Mouse (Mus musculus): ENCODE data around the gene Bcl2. TPM values are rescaled to one million over a fixed set of nuclear protein-coding genes. Genes with fewer than 3 reads are reported as not detected.
"Not testable (repeated sequence)": the region's sequence is repeated elsewhere in the genome, so short reads cannot be mapped to it uniquely, and the experiment has no call there.

Bcl2 gene
- polyA plus RNA-seq, 1 experiment from 2014 or later = 10.1 TPM

- no peak overlapping the region for H3K4me2 ChIP-seq (ENCODE audit: low read depth, severe bottlenecking)
- no peak overlapping the region for H3K27ac ChIP-seq (replicated peaks; ENCODE audit: low read depth, low read length)
- WGBS = 88% methylated on average over 6 of the region's 6 CpGs
- H3K4me1 ChIP-seq (ENCODE audit: control insufficient read depth, insufficient read depth, low read length) = no peaks in the 10 kb centered on the region
- peaks cover 2% of the 10 kb centered on the region; the same call in 1 of the 2 replicates for H3K36me3 ChIP-seq (ENCODE audit: control insufficient read depth, insufficient read depth, low read length)
- no peaks in the 10 kb centered on the region for H3K9me3 ChIP-seq (ENCODE audit: control insufficient read depth, low read length)
- no peak for ATAC-seq (ENCODE audit: insufficient number of reproducible peaks, low FRiP score, low TSS enrichment, low read depth)
- H3K9ac ChIP-seq (ENCODE audit: low read length) = no peak overlapping the region
- H3K4me3 ChIP-seq (ENCODE audit: low read depth, low read length) = no peak overlapping the region
- no peaks in the 10 kb centered on the region for H3K27me3 ChIP-seq (ENCODE audit: control insufficient read depth, insufficient read depth, low read length)
- no peak for DNase-seq (ENCODE audit: low spot score)
Observed at GRCm38 (mm10) chr1:106748555-106749315, 34.7 kb upstream of the Bcl2 start.

- H3K4me2 ChIP-seq (ENCODE audit: low read depth, severe bottlenecking) = no peak overlapping the region
- no peaks in the 10 kb centered on the region for H3K9me3 ChIP-seq (ENCODE audit: control insufficient read depth, low read length)
- H3K27me3 ChIP-seq (ENCODE audit: control insufficient read depth, insufficient read depth, low read length) = no peaks in the 10 kb centered on the region
- DNase-seq (ENCODE audit: low spot score) (no peak), ATAC-seq (ENCODE audit: insufficient number of reproducible peaks, low FRiP score, low TSS enrichment, low read depth) (no peak)
- WGBS = 57% methylated on average over 6 of the region's 6 CpGs
- H3K9ac ChIP-seq (ENCODE audit: low read length) = no peak overlapping the region
- no peaks in the 10 kb centered on the region for H3K4me1 ChIP-seq (ENCODE audit: control insufficient read depth, insufficient read depth, low read length)
- no peak overlapping the region for H3K4me3 ChIP-seq (ENCODE audit: low read depth, low read length)
- peaks cover 2% of the 10 kb centered on the region; the same call in 1 of the 2 replicates for H3K36me3 ChIP-seq (ENCODE audit: control insufficient read depth, insufficient read depth, low read length)
- no peak overlapping the region for H3K27ac ChIP-seq (replicated peaks; ENCODE audit: low read depth, low read length)
Observed at GRCm38 (mm10) chr1:106742980-106743379, 28.9 kb upstream of the Bcl2 start.

- Histone ChIP-seq H3K36me3 (ENCODE audit: control insufficient read depth, insufficient read depth, low read length) (no peaks in the 10 kb centered on the region), H3K27me3 (ENCODE audit: control insufficient read depth, insufficient read depth, low read length) (no peaks in the 10 kb centered on the region), H3K4me2 (ENCODE audit: low read depth, severe bottlenecking) (no peak overlapping the region), H3K4me1 (ENCODE audit: control insufficient read depth, insufficient read depth, low read length) (no peaks in the 10 kb centered on the region), H3K9ac (ENCODE audit: low read length) (no peak overlapping the region), H3K9me3 (ENCODE audit: control insufficient read depth, low read length) (no peaks in the 10 kb centered on the region), H3K4me3 (ENCODE audit: low read depth, low read length) (no peak overlapping the region), H3K27ac (replicated peaks; ENCODE audit: low read depth, low read length) (no peak overlapping the region)
- WGBS = 98% methylated on average over 4 of the region's 4 CpGs
- no peak for DNase-seq (ENCODE audit: low spot score)
- ATAC-seq (ENCODE audit: insufficient number of reproducible peaks, low FRiP score, low TSS enrichment, low read depth) = no peak
Observed at GRCm38 (mm10) chr1:106740735-106741134, 26.7 kb upstream of the Bcl2 start.

- no peak for ATAC-seq (ENCODE audit: insufficient number of reproducible peaks, low FRiP score, low TSS enrichment, low read depth)
- Histone ChIP-seq H3K27me3 (ENCODE audit: control insufficient read depth, insufficient read depth, low read length) (no peaks in the 10 kb centered on the region), H3K4me3 (ENCODE audit: low read depth, low read length) (no peak overlapping the region), H3K27ac (replicated peaks; ENCODE audit: low read depth, low read length) (no peak overlapping the region), H3K9ac (ENCODE audit: low read length) (no peak overlapping the region), H3K4me2 (ENCODE audit: low read depth, severe bottlenecking) (no peak overlapping the region), H3K4me1 (ENCODE audit: control insufficient read depth, insufficient read depth, low read length) (no peaks in the 10 kb centered on the region), H3K36me3 (ENCODE audit: control insufficient read depth, insufficient read depth, low read length) (no peaks in the 10 kb centered on the region), H3K9me3 (ENCODE audit: control insufficient read depth, low read length) (no peaks in the 10 kb centered on the region)
- no peak for DNase-seq (ENCODE audit: low spot score)
- WGBS = 95% methylated on average over 5 of the region's 5 CpGs
Observed at GRCm38 (mm10) chr1:106739810-106740209, 25.7 kb upstream of the Bcl2 start.

- Histone ChIP-seq H3K27me3 (ENCODE audit: control insufficient read depth, insufficient read depth, low read length) (no peaks in the 10 kb centered on the region), H3K36me3 (ENCODE audit: control insufficient read depth, insufficient read depth, low read length) (no peaks in the 10 kb centered on the region), H3K4me1 (ENCODE audit: control insufficient read depth, insufficient read depth, low read length) (no peaks in the 10 kb centered on the region), H3K9me3 (ENCODE audit: control insufficient read depth, low read length) (no peaks in the 10 kb centered on the region), H3K9ac (ENCODE audit: low read length) (no peak overlapping the region), H3K4me2 (ENCODE audit: low read depth, severe bottlenecking) (no peak overlapping the region), H3K27ac (replicated peaks; ENCODE audit: low read depth, low read length) (no peak overlapping the region), H3K4me3 (ENCODE audit: low read depth, low read length) (no peak overlapping the region)
- 83% methylated on average over 3 of the region's 3 CpGs for WGBS
- peak; percentile 49 for DNase-seq (ENCODE audit: low spot score)
- no peak for ATAC-seq (ENCODE audit: insufficient number of reproducible peaks, low FRiP score, low TSS enrichment, low read depth)
Observed at GRCm38 (mm10) chr1:106738092-106738491, 24.0 kb upstream of the Bcl2 start.

- H3K9me3 ChIP-seq (ENCODE audit: control insufficient read depth, low read length) = no peaks in the 10 kb centered on the region
- ATAC-seq (ENCODE audit: insufficient number of reproducible peaks, low FRiP score, low TSS enrichment, low read depth) (no peak), DNase-seq (ENCODE audit: low spot score) (no peak)
- no peaks in the 10 kb centered on the region for H3K4me1 ChIP-seq (ENCODE audit: control insufficient read depth, insufficient read depth, low read length)
- no peaks in the 10 kb centered on the region for H3K27me3 ChIP-seq (ENCODE audit: control insufficient read depth, insufficient read depth, low read length)
- H3K27ac ChIP-seq (replicated peaks; ENCODE audit: low read depth, low read length) = no peak overlapping the region
- H3K4me3 ChIP-seq (ENCODE audit: low read depth, low read length) = no peak overlapping the region
- no peak overlapping the region for H3K9ac ChIP-seq (ENCODE audit: low read length)
- H3K4me2 ChIP-seq (ENCODE audit: low read depth, severe bottlenecking) = no peak overlapping the region
- no peaks in the 10 kb centered on the region for H3K36me3 ChIP-seq (ENCODE audit: control insufficient read depth, insufficient read depth, low read length)
- WGBS = 90% methylated on average over 8 of the region's 8 CpGs
Observed at GRCm38 (mm10) chr1:106736211-106736610, 22.1 kb upstream of the Bcl2 start.

- H3K27me3 ChIP-seq (ENCODE audit: control insufficient read depth, insufficient read depth, low read length) = no peaks in the 10 kb centered on the region
- H3K27ac ChIP-seq (replicated peaks; ENCODE audit: low read depth, low read length) = no peak overlapping the region
- no peak overlapping the region for H3K4me3 ChIP-seq (ENCODE audit: low read depth, low read length)
- H3K4me1 ChIP-seq (ENCODE audit: control insufficient read depth, insufficient read depth, low read length) = no peaks in the 10 kb centered on the region
- H3K4me2 ChIP-seq (ENCODE audit: low read depth, severe bottlenecking) = no peak overlapping the region
- no peaks in the 10 kb centered on the region for H3K36me3 ChIP-seq (ENCODE audit: control insufficient read depth, insufficient read depth, low read length)
- H3K9me3 ChIP-seq (ENCODE audit: control insufficient read depth, low read length) = no peaks in the 10 kb centered on the region
- ATAC-seq (ENCODE audit: insufficient number of reproducible peaks, low FRiP score, low TSS enrichment, low read depth) = no peak
- peak; percentile 65 for DNase-seq (ENCODE audit: low spot score)
- H3K9ac ChIP-seq (ENCODE audit: low read length) = no peak overlapping the region
- WGBS = 71% methylated on average over 2 of the region's 2 CpGs
Observed at GRCm38 (mm10) chr1:106735586-106735985, 21.5 kb upstream of the Bcl2 start.

GRCm38 (mm10) chr1:106722061-106722460, 8.0 kb upstream of the Bcl2 start:
- ATAC-seq (ENCODE audit: insufficient number of reproducible peaks, low FRiP score, low TSS enrichment, low read depth) = no peak

GRCm38 (mm10) chr1:106717736-106718135, 3.7 kb upstream of the Bcl2 start:
- H3K4me3 ChIP-seq (ENCODE audit: low read depth, low read length); H3K27ac ChIP-seq (replicated peaks; ENCODE audit: low read depth, low read length); H3K27me3 ChIP-seq (ENCODE audit: control insufficient read depth, insufficient read depth, low read length); ATAC-seq (ENCODE audit: insufficient number of reproducible peaks, low FRiP score, low TSS enrichment, low read depth); H3K4me1 ChIP-seq (ENCODE audit: control insufficient read depth, insufficient read depth, low read length); DNase-seq (ENCODE audit: low spot score); H3K4me2 ChIP-seq (ENCODE audit: low read depth, severe bottlenecking); H3K9me3 ChIP-seq (ENCODE audit: control insufficient read depth, low read length); H3K36me3 ChIP-seq (ENCODE audit: control insufficient read depth, insufficient read depth, low read length); H3K9ac ChIP-seq (ENCODE audit: low read length): not testable (repeated sequence)
- WGBS = 77% methylated on average over 7 of the region's 7 CpGs

More at GRCm38 (mm10) chr1:106722061-106722460, 8.0 kb upstream of the Bcl2 start:
- no peaks in the 10 kb centered on the region for H3K36me3 ChIP-seq (ENCODE audit: control insufficient read depth, insufficient read depth, low read length)
- no peak overlapping the region for H3K4me2 ChIP-seq (ENCODE audit: low read depth, severe bottlenecking)
- no peaks in the 10 kb centered on the region for H3K9me3 ChIP-seq (ENCODE audit: control insufficient read depth, low read length)
- H3K27ac ChIP-seq (replicated peaks; ENCODE audit: low read depth, low read length) = no peak overlapping the region
- H3K4me1 ChIP-seq (ENCODE audit: control insufficient read depth, insufficient read depth, low read length) = no peaks in the 10 kb centered on the region
- H3K4me3 ChIP-seq (ENCODE audit: low read depth, low read length) = no peak overlapping the region
- H3K9ac ChIP-seq (ENCODE audit: low read length) = no peak overlapping the region
- no peaks in the 10 kb centered on the region for H3K27me3 ChIP-seq (ENCODE audit: control insufficient read depth, insufficient read depth, low read length)
- DNase-seq (ENCODE audit: low spot score) = no peak
- 43% methylated on average over 5 of the region's 5 CpGs for WGBS
